Mouse (Mus musculus) CH12.LX (cell line): ENCODE data around the gene Gm20388. TPM values are rescaled to one million over a fixed set of nuclear protein-coding genes. Genes with fewer than 3 reads are reported as not detected.

Experiments used
- DNase-seq: peaks from one replicate; pipeline ENCODE4 v3.0.0-alpha.2; 2013; ENCODE audit errors: extremely low read depth
- H3K27ac ChIP-seq: 2 replicates; pipeline ENCODE4 v1.5.1; 2012; ENCODE audit warnings: low read depth, mild to moderate bottlenecking, control low read depth, moderate library complexity; ENCODE audit not compliant: insufficient read depth
- H3K27me3 ChIP-seq: replicated peaks from 2 replicates; pipeline ENCODE3; 2012; ENCODE audit warnings: inconsistent platforms
- H3K36me3 ChIP-seq, 2 experiments: replicated peaks in 1 of 2; 2 replicates each; pipeline versions ENCODE3 to v1.6.1; 2012; ENCODE audit warnings: inconsistent platforms in 1 of 2, low read length in 1 of 2, mild to moderate bottlenecking in 1 of 2, mixed read lengths in 1 of 2, moderate library complexity in 1 of 2; ENCODE audit not compliant: control insufficient read depth in 1 of 2, insufficient read depth in 1 of 2
- H3K4me1 ChIP-seq, 2 experiments: 2 replicates each; pipeline ENCODE4 v1.6.1; 2012; ENCODE audit warnings: inconsistent platforms in 1 of 2, moderate library complexity in 1 of 2; ENCODE audit not compliant: insufficient read depth in 2 of 2, control insufficient read depth in 1 of 2
- H3K4me2 ChIP-seq: 2 replicates; pipeline ENCODE4 v1.6.1; 2012; ENCODE audit warnings: low read depth, mild to moderate bottlenecking, control low read depth; ENCODE audit not compliant: poor library complexity, insufficient read depth, severe bottlenecking
- H3K4me3 ChIP-seq, 3 experiments: fragments of 150-350 bp in 1 of 3; sonication (generic) in 1 of 3; replicated peaks in 1 of 3; 2 replicates each; pipeline versions ENCODE3 to v1.5.1; 2011 to 2012; ENCODE audit warnings: low read depth in 2 of 3, low read length in 2 of 3, mild to moderate bottlenecking in 2 of 3, moderate library complexity in 2 of 3, control low read depth in 1 of 3, improper control_type of control experiment in 1 of 3, inconsistent platforms in 1 of 3, mixed read lengths in 1 of 3; ENCODE audit not compliant: poor library complexity in 1 of 3
- H3K79me2 ChIP-seq: replicated peaks from 2 replicates; pipeline ENCODE4 v1.6.1; 2012; ENCODE audit warnings: mild to moderate bottlenecking, moderate library complexity; ENCODE audit not compliant: control insufficient read depth, poor library complexity, insufficient read depth, severe bottlenecking; ENCODE audit errors: extremely low read depth
- H3K9ac ChIP-seq: 2 replicates; pipeline ENCODE4 v1.6.1; 2012; ENCODE audit warnings: low read depth, mild to moderate bottlenecking, control low read depth, moderate library complexity; ENCODE audit not compliant: insufficient read depth
- H3K9me3 ChIP-seq: replicated peaks from 2 replicates; pipeline ENCODE3; 2012; ENCODE audit warnings: low read length, inconsistent platforms, mixed read lengths
- ELF1 ChIP-seq: IDR thresholded peaks from 2 replicates; pipeline ENCODE4 v1.6.1; 2014; ENCODE audit warnings: low read depth, mild to moderate bottlenecking, inconsistent platforms, low read length, improper control_type of control experiment
- ETS1 ChIP-seq: conservative IDR thresholded peaks from 2 replicates; pipeline ENCODE4 v1.6.1; 2012; ENCODE audit warnings: low read depth, mild to moderate bottlenecking, inconsistent platforms, low read length, improper control_type of control experiment, moderate library complexity
- HCFC1 ChIP-seq: IDR thresholded peaks from 2 replicates; pipeline ENCODE4 v1.6.1; 2012; ENCODE audit warnings: low read depth, mild to moderate bottlenecking, inconsistent platforms, low read length, improper control_type of control experiment
- JUN ChIP-seq: IDR thresholded peaks from 2 replicates; pipeline ENCODE4 v1.6.1; 2011; ENCODE audit warnings: low read depth, mild to moderate bottlenecking, low read length, improper control_type of control experiment, moderate library complexity; ENCODE audit not compliant: insufficient read depth
- KAT2A ChIP-seq: IDR thresholded peaks from 2 replicates; pipeline ENCODE4 v1.6.1; 2012; ENCODE audit warnings: low read length, improper control_type of control experiment, inconsistent platforms; ENCODE audit not compliant: insufficient replicate concordance
- NELFE ChIP-seq: IDR thresholded peaks from 2 replicates; pipeline ENCODE4 v1.6.1; 2011; ENCODE audit warnings: low read depth, low read length, improper control_type of control experiment
- NRF1 ChIP-seq: IDR thresholded peaks from 2 replicates; pipeline ENCODE4 v1.6.1; 2014; ENCODE audit warnings: low read depth, mild to moderate bottlenecking, inconsistent platforms, low read length, improper control_type of control experiment, moderate library complexity
- POLR2AphosphoS2 ChIP-seq: IDR thresholded peaks from 2 replicates; pipeline ENCODE4 v1.6.1; 2011; ENCODE audit warnings: low read depth, low read length, improper control_type of control experiment
- TBP ChIP-seq: conservative IDR thresholded peaks from 2 replicates; pipeline ENCODE4 v1.6.1; 2011; ENCODE audit warnings: low read depth, low read length, improper control_type of control experiment
- UBTF ChIP-seq: IDR thresholded peaks from 2 replicates; pipeline ENCODE4 v1.6.1; 2012; ENCODE audit warnings: low read depth, mild to moderate bottlenecking, inconsistent platforms, low read length, improper control_type of control experiment, moderate library complexity
- ZKSCAN1 ChIP-seq: IDR thresholded peaks from 2 replicates; pipeline ENCODE4 v1.6.1; 2012; ENCODE audit warnings: low read depth, inconsistent platforms, low read length, improper control_type of control experiment, borderline replicate concordance
- ZMIZ1 ChIP-seq: IDR thresholded peaks from 2 replicates; pipeline ENCODE4 v1.6.1; 2012; ENCODE audit warnings: low read depth, mild to moderate bottlenecking, inconsistent platforms, low read length, improper control_type of control experiment
- dilution Hi-C: fragments of 300-500 bp; cut with MboI; formaldehyde crosslinking; loops from 2 replicates; pipeline ENCODE4 v1.14.3; 2020; ENCODE audit warnings: low sequenced_read_pairs; ENCODE audit not compliant: extremely low pct_unique_long_range_greater_than_20kb, extremely low pct_ligation_motif_present
- in situ Hi-C: fragments of 300-500 bp; cut with MboI; formaldehyde crosslinking; loops from 3 replicates; pipeline ENCODE4 v1.14.3; 2019; ENCODE audit warnings: low sequenced_read_pairs, low pct_ligation_motif_present, low pct_unique_long_range_greater_than_20kb, mixed read lengths
- polyA plus RNA-seq: library from polyadenylated mRNA; unstranded; fragments of >175 nt; gene quantifications from 2 replicates; pipeline ENCODE4 v1.2.1, GENCODE M21; 2012; ENCODE audit warnings: low read depth; ENCODE audit not compliant: insufficient read length
- total RNA-seq, 2 experiments: library from RNA; depleted of rRNA; stranded (reverse); fragments of 300-350 nt in 1 of 2; fragments of >200 nt in 1 of 2; gene quantifications; 2 replicates each; pipeline ENCODE4 v1.2.3; 2012 to 2014

Gene Gm20388
- total and polyA plus RNA-seq, 3 experiments: 14.8 to 26.3 (median 22.2) TPM

- dilution Hi-C loops: no loop called here
- H3K4me1 ChIP-seq: peaks cover 22 to 47% of the 10 kb centered on the region in 2 experiments
- no peak for DNase-seq
- no peak overlapping the region for H3K27ac ChIP-seq
- H3K27me3 ChIP-seq: no peaks in the 10 kb centered on the region
- in situ Hi-C loops: no loop called here
- TF ChIP-seq TBP (no peak), ZKSCAN1 (no peak), UBTF (no peak), NELFE (no peak), ELF1 (no peak), NRF1 (no peak), POLR2AphosphoS2 (no peak), JUN (no peak), ZMIZ1 (no peak)
- TF ChIP-seq, all 38 proteins: peak for 0
- Histone ChIP-seq H3K36me3 (no peaks in the 10 kb centered on the region), H3K4me3 (no peak overlapping the region), H3K9me3 (no peaks in the 10 kb centered on the region), H3K79me2 (no peaks in the 10 kb centered on the region), H3K4me2 (no peak overlapping the region), H3K9ac (no peak overlapping the region)
Observed at GRCm38 (mm10) chr8:122354157-122354556, 2443.5 kb downstream of the Gm20388 start.

- no peak overlapping the region for H3K4me3 ChIP-seq
- DNase-seq: no peak
- no peaks in the 10 kb centered on the region for H3K79me2 ChIP-seq
- no peaks in the 10 kb centered on the region for H3K9me3 ChIP-seq
- peaks cover 0 to 3% of the 10 kb centered on the region in 2 experiments for H3K36me3 ChIP-seq
- no peak overlapping the region for H3K9ac ChIP-seq
- dilution Hi-C loops (no loop called here), in situ Hi-C loops (no loop called here)
- H3K4me1 ChIP-seq: peaks cover 29 to 46% of the 10 kb centered on the region in 2 experiments
- TF ChIP-seq HCFC1: no peak
- TF ChIP-seq JUN: no peak
- TF ChIP-seq KAT2A: no peak
- TF ChIP-seq ETS1: no peak
- no peak overlapping the region for H3K27ac ChIP-seq
- H3K27me3 ChIP-seq: no peaks in the 10 kb centered on the region
- no peak overlapping the region for H3K4me2 ChIP-seq
Observed at GRCm38 (mm10) chr8:122355642-122356606, 2445.3 kb downstream of the Gm20388 start.
